Mouse (Mus musculus): ENCODE measurements around the gene Fnip2.

DNA sequence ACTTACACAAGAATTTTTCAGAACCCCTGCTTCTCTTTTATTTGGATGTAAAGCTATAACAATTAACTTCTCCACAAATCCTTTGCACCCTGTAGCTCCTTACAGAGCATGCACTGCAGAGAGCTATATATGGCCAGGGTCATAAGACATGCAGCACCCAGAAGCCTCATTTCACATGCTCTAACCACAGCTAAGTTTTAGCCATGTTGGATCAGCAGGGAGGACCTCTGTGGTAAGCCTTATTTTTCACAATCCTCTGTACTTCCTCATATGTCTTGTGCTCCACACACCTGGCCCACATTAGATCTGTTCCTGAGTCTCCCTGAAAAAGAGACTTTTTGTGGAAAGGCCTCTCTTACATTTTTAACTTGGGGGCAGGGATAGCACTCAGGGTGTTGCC lies 27.9 kb downstream of the Fnip2 start:
- no peak for TF ChIP-seq GATA1 (IDR thresholded peaks at IDR 0.05; ENCODE audit: low read length)
- TF ChIP-seq TAL1 (IDR thresholded peaks at IDR 0.05; ENCODE audit: low read length), result no peak
